Mouse (Mus musculus): ENCODE measurements around the gene Slc40a1.

The Slc40a1 gene

DNA sequence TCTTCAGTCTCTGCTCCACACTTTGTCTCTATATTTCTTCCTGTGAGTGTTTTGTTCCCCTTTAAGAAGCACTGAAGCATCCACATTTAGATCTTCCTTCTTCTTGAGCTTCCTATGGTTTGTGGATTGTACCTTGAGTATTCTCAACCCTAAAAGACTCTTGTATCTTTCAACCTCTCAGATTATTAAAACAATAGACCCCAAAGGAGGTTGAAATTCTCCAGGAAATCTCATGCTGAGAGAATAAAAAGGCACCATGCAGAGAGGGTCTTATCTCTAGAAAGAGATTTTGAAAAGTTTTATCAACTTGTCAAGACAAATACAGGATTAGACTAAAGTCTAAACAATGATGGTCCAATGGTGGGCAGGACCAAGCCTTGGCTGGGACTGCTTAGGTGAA is 42.9 kb downstream of the Slc40a1 start:
- no peak for DNase-seq (ENCODE audit: low read depth, low spot score)

DNA sequence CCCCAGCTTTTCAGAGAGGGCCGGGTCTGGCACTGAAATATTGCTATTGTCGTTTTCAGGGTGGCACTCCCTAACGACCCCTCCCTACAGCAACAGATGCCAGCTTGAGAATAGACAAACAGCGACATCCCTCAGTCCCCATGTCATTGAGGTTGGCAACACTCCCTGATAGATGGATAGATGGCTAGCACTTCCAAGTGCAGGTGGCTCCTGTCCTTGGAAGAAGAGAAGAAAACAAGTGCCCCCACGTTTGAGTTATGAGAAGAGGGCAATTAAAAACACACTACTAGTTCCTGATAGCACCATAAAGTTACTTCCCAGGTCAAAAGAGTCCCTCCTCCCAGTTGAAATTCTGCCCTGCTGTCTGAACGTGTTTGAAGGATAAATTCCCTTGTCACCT is 44.2 kb downstream of the Slc40a1 start:
- no peak for DNase-seq (ENCODE audit: low read depth, low spot score)

DNA sequence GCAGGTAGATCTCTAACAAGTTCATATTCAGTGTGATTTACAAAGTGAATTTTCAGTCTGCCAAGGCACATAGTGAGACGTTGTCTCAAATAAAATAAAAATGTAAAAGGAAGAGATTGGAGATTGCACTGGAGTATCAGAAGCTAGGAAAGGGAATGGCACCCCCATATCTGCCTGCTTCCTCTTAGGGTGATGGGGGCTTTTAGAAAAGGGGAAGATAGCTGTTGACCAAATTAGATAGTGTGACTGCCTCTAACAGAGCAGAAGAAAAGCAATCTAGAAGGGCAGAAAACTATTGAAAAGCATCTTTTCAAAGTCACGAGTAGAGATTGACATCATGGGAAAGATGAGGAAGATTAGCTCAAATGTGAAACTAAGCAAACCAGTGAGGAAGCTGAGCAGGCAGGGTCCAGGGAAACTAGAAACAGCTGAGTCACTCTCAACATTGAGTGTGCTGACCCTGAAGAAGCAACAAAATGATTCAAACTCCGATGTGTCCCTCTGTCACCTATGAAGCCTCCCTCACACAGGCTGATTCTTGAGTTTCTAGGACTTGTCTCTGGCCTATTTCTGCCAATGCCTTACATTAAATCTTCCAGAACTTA is 45.0 kb downstream of the Slc40a1 start:
- DNase-seq (ENCODE audit: low read depth, low spot score) = no peak

DNA sequence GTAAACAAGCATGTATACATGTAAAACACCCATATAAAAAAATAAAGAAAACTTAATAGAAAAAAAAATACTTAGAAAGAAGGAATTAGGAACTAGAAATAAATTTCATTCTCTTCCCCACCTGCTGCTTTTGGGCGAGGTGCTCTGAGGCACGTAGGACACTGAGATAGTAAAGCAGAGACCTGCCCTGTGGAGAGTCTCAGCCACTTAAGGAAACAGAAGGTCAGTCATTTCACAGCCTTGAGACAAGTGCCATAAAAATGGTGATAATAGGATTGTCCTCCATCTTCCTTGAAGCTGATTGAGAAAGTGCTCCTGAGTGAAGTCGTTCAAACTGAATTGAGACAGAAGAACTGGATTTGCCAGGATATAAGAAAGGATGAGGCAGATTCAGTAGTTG is 48.9 kb downstream of the Slc40a1 start:
- no peak for DNase-seq (ENCODE audit: low read depth, low spot score)

DNA sequence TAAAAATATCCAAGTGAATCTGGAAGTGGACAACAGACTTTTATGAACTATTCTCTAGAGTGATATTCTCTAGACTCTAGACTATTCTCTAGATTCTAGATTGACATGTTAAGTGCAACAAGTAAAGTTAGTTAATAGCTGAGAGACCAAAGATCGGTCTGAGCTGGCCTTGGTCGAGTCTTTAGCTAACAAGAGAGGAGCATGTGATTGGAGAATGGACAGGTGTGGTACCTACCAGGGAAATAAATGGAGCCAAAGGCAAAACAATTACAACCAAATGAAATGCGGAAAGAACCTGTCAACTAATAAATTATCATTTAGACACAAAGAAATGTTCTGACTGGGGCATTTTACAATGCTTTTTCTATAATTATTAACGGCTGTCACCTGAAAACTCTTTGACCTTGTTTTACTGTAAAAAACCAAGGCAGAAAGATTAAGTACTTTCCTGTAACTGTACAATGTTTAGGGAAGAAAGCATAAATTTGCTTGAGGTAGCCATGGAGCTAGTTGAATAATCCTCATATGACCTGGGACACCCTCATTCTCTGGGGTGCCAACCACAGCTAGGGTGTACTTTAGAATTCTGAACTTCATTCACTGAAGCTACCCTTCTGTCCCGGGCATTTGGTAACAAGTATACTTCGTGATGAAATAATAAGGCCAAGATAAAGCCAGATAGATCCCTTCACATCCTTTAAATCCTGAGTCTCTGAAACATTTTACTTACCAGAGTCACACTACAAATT is 49.7 kb downstream of the Slc40a1 start:
- DNase-seq (ENCODE audit: low read depth, low spot score) = no peak

DNA sequence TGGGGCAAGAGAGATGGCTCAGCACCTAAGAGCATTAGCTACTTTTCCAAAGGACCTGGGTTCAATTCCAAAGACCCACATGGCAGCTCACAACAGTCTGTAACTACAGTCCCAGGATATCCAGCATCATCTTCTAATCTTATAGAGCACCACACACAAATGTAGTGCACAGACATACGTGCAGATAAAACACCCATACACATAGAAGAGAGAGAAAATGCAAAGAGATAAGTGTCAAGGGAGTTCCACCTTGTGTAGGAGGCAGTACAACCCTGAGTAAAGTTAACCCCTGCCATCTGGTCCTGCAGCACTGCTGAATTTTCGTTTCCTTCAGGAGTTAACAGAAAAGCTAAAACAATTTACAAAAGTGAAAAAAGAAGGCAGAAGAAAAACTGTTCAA is 50.7 kb downstream of the Slc40a1 start:
- DNase-seq (ENCODE audit: low read depth, low spot score) = no peak

DNA sequence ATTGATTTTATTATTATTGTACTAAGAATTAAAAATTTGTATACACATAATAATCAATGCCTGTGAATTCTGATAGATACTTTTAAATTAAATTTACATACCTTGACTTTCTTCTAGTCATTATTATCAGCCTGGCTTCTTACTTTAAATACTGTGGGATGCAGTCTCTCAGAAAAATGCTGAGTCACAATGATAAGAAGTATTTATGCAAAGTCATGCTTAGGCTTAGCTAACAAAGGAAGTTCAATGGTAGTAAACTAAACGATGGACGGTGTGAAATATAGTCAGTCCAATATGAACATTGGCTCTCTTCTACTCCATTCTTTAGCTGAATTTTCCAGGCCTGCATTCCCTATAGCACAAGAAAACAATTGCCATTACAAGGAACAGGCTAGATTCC is 53.1 kb downstream of the Slc40a1 start:
- DNase-seq (ENCODE audit: low read depth, low spot score) = no peak

DNA sequence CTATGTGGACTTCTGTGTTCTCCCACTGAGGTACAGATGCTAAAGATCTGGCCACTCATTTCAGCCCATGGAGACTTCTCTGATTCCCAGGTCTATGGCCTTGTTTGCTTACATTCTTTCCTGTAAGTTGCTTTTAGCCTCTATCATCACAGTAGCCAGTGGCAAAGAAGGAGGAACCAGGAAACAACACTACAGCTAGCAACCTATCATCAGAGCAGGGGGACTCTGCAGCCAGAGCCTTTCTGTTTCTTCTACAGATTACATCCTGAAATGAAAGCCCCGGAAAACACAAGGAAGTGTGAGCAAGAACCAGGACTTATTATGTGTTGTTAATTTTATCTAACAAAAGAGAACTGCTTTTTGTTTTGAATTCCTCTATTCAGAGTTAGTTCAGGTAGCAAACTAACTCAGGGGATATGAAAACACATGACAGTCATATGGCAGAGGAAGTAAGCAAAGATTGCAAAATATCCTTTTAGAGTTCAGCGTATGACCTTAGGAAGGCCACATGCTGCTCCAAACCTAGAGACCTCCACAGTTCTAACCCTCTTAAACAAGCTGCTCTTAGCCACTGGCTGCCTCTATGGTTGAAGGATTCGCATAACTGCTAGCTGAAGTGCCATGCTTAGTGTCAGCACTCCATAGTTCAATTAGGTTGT is 57.7 kb downstream of the Slc40a1 start:
- DNase-seq (ENCODE audit: low read depth, low spot score) = no peak

DNA sequence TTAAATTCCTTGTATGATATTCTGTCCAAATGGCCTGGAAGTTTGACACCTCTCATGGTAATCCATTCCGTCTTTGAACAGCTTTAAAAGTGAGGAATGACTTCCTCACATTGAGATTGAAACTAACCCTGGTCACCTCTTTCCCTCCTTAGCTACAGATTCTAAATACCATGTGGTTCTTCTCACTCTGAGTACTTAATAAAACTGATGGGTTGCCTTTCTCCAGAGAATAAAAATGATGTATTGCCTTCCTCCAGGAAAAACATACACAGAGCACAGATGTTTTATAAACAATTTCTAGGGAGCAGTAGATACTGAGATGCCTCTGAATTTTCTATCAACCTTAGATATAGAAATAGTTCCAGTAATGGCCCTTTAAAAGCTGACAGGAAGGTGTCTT is 58.3 kb downstream of the Slc40a1 start:
- no peak for DNase-seq (ENCODE audit: low read depth, low spot score)

DNA sequence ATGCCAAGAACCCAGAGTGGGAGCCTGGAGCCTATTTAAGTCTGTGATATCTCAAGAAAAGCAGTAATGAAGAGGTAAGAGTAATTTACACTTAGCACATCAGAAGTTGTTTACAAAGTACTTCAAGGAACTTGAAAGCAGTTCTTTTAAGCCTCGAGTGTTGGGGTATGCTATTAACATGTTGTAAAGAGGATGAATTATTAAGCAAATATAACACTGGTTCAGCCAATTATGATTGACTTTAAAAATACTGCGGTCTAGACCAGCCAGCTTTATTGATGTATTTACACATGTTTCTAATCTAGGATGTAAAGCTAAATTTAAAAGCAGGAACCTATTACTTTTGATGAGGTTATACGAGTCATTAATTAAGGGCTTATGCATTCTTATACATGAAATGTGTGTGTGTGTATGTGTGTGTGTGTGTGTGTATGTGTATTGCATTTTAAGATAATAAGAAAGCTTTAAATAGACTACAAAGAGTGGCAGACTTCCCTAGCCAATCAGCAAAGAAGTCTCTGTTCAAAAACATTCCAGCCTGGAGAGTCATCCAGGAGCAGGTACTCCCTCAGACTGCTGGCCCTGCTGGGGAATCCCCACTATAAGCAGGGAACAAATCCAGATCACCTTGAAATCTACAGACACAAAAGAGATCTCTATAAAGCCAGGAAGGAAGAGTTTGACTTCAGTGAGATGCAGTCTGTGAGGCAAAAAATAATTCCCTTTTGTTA is 59.9 kb downstream of the Slc40a1 start:
- no peak for DNase-seq (ENCODE audit: low read depth, low spot score)

DNA sequence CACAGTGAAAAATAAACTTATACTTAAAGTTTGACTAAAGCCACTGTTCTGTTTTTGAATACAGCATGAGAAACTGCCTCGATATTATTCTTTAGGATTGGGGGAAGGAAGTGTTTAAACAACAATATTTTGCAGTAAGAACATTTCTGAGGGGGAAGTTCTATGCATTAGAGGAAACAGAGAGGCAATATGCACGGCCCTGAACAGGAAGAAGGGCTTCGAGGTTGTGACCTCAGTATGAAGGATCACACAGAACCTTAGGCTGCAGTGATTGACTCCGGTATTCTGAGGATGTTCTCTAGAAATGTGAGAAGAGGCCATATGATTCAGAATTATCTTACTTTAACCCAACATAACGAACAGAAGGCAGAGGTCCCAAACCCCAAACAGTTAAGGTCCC is 60.6 kb downstream of the Slc40a1 start:
- no peak for DNase-seq (ENCODE audit: low read depth, low spot score)

DNA sequence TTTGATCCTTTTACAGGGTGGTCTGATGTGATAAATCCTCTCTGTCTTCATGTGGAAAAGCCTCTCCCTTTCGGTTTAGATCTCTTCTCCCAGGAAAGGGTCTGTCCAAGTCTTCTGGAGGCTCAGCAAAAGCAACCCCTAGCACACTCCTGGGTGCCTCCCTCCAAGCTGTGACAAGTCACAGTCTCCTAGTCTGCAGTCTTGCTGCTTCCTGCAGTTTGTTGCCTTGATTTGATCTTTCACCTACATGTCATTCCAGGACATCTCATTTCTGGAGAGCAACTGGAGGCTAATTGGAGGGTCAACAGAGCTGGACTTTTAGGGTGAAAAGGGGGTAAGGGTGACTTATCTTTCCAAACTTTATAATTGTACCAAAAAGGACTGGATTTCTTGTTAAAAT is 61.0 kb downstream of the Slc40a1 start:
- no peak for DNase-seq (ENCODE audit: low read depth, low spot score)

DNA sequence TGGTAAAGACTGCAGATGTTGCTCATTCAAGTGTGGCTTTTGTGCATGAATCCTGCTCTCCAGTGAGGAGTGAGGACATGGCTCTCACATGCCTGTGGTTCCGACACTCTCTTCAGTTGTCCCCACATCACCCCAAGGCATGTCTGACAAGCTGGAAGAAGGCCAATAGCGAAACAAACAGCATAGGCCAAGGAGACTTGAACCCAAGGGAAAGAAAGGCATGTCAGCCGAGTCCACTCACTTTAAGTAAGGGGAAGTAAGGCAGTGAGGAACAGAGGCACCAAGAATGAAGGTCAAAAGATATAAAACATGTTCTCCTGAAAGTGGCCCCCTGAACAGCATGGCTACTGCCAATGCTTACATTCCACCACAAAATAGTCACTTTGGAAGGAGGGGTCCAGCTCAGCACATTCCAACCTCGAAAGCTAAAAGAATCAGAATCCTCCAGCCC is 61.7 kb downstream of the Slc40a1 start:
- DNase-seq (ENCODE audit: low read depth, low spot score) = no peak

DNA sequence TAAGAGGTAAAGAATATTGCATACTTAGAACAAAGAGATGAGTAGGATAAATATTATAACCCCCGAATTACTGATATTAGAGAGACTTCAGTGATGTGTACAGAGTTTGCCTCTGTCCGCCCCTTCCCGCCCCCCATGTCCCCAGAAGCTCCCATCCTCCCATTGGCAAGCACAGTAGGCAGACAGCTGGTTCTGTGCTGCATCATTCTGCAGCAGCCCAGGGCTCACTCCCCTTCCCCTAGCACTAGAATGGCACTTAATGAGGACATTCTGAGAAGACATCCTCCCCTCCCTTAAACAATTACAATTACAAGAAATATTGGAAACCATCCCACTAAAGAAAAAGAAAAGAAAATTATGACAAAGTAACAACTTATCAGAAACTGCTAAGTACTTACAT is 62.7 kb downstream of the Slc40a1 start:
- no peak for DNase-seq (ENCODE audit: low read depth, low spot score)

DNA sequence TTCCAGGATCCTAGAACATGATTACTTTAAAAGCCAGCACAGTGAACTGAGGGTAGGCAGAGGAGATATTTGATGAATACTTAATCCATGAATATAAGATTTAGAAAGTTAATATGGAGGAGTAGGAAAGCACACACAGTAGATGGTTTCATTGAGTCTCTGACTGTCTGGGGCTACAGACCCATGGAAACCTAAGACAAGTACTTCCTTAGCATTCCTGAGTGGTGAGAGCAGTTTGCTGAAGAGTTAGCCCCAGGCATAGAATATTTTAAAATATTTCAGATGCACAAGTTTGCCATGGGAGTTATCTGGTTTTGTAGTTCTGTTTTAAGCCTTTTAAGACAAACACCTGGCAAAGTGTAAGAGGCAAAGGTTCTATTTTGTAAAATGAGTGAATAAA is 65.2 kb downstream of the Slc40a1 start:
- DNase-seq (ENCODE audit: low read depth, low spot score) = no peak

DNA sequence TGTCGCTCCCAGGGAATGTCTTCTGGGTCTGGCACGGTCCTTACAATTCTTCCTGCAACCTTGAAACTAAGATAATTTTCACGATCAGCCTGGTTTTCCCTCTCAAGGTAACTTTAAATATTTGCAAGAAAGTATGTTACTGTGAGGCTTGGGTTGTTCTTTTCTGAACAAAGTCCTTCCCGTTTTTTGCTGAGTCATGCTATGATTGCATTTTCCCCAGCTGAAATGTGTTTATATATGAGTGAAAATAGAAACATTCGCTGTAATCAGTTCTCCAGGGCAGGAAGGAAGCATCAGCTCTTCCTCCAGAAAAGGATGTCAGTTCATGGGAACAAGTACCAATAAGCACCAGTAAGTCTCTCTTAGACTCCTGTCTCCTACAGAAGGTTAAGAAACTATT is 66.0 kb downstream of the Slc40a1 start:
- DNase-seq (ENCODE audit: low read depth, low spot score) = no peak
